Mouse (Mus musculus) spleen, adult 18-20 months (tissue): ENCODE data around the gene Dnhd1.
A peak's percentile ranks its signal among the peaks of the same experiment; 100 is the strongest.
"Not testable (repeated sequence)": the region's sequence is repeated elsewhere in the genome, so short reads cannot be mapped to it uniquely, and the experiment has no call there.

ENCODE experiments used
- DNase-seq, 2 experiments: peaks; one replicate each; pipeline ENCODE4 v3.0.0; 2022; ENCODE audit warnings: mixed read lengths in 2 of 2

Gene Dnhd1

DNA sequence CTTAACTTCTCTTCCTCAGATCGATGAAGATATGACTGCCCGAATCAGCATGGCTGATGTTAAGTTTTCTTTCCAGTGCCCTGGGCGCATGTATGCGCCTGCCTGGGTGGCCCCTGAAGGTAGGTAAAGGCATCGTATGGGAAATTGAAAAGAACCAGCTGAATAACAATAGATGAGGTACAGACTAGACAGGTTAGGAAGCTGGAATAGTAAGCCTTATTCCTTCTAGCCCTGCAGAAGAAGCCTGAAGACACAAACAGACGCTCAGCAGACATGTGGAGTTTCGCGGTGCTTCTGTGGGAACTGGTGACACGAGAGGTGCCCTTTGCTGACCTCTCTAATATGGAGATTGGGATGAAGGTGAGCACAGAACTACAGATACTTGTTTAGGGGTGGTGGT is 91.4 kb downstream of the Dnhd1 start:
- no peak for DNase-seq

DNA sequence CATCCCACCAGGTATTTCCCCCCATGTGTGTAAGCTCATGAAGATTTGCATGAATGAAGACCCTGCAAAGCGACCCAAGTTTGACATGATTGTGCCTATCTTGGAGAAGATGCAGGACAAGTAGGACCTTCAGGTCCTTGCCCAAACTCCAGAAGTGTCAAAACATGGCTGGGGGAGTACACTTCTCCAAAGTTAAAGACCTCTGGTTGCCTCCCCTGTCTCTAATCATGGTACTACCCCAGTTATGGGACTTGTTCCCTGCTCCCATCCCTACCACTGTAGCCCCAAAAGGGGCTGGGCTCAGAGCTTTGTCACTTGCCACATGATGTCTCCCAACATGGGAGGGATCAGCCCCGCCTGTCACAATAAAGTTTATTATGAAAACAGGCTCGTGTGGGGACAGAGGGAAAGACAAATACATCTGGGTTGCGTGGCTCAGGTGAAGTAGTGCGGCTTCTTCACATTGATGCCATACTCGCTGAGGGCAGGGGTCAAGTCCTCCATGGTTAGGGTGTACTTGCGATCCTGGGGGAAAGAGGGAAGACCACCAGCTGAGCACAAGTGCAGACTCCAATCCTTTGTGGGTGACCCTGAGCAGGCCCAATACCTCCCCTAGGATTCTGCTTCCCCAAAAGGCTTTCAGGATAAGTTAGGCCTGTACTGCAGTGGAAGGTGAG is 92.0 kb downstream of the Dnhd1 start:
- not testable (repeated sequence) for DNase-seq

DNA sequence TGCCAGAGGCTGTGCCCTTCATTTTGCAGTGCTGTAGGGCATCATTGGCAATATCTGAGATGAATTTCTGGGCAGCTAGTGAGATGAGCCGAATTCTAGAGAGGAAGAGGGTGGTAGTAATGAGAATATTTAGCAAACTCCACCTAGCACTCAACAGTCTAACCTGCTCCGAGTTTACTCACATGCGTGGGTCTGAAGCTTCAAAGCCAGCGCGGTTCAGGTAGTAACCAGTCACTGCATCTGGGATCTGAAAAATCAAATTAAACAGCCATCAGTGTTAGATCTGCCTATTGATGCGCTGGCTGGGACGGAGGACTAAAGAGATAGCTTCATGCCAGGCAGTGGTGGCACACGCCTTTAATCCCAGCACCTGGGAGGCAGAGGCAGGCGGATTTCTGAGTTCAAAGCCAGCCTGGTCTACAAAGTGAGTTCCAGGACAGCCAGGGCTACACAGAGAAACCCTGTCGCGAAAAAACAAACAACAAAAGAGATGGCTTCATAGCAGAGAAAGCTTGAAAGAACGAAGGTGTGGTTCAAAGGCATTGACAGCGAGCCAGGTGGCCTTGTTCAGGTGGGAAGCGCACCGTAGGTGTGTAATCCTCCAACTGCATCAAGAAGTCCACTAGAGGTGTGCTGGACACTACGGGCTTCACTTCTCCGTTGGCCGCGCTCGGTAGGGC is 92.8 kb downstream of the Dnhd1 start:
- DNase-seq = not testable (repeated sequence)

DNA sequence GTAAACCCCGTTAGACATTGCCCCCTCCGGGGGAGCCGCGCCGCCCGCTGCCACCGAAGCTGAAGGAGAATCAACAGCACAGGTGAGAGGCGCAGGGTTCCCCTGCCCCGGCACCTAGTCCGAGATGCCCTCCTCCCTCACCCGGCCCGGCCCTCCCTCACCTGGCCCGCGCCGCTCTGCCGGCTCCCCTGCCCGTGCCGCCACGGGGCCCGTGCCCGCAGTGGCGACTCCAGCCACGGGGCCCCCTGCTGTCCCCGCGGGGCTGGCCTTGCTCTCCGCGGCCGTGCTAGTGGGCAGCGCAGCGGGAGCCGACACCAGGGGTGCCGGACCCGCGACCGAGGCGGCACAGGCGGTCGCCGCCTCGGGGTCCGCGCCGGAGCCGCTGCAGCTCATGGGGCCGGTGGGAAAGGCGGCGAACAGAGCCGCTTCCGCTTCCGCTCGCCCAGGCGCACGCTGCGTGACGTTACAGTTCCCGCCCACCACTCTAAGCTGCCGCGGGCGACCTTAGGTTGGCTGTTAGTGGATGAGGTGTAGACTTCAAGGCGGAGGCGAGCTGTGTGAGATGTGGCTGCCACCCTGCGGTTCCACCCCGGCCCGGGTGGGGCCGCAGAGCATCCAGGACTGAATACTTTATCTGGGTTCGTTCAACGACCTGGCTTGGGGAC is 93.4 kb downstream of the Dnhd1 start, which contains the start of gene Taf10:
TSS of gene Taf10 (minus strand) at position 436 of the 665 bp plus-strand sequence.
- DNase-seq = peak; percentile 82 to 87

DNA sequence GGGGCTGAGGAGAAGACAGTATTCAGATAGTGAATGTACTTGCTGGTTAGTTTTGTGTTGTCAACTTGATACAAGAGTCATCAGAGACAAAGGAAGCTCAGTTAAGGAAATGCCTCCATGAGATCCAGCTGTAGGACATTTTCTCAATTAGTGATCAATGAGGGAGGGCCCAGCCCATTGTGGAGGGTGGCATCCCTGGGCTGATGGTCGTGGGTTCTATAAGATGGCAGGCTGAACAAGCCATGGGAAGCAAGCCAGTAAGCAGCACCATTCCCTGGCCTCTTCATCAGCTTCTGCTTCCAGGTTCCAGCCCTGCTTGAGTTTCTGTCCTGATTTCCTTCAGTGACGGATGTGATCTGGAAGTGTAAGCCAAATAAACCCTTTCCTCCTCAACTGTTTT is 97.1 kb downstream of the Dnhd1 start:
- no peak for DNase-seq

DNA sequence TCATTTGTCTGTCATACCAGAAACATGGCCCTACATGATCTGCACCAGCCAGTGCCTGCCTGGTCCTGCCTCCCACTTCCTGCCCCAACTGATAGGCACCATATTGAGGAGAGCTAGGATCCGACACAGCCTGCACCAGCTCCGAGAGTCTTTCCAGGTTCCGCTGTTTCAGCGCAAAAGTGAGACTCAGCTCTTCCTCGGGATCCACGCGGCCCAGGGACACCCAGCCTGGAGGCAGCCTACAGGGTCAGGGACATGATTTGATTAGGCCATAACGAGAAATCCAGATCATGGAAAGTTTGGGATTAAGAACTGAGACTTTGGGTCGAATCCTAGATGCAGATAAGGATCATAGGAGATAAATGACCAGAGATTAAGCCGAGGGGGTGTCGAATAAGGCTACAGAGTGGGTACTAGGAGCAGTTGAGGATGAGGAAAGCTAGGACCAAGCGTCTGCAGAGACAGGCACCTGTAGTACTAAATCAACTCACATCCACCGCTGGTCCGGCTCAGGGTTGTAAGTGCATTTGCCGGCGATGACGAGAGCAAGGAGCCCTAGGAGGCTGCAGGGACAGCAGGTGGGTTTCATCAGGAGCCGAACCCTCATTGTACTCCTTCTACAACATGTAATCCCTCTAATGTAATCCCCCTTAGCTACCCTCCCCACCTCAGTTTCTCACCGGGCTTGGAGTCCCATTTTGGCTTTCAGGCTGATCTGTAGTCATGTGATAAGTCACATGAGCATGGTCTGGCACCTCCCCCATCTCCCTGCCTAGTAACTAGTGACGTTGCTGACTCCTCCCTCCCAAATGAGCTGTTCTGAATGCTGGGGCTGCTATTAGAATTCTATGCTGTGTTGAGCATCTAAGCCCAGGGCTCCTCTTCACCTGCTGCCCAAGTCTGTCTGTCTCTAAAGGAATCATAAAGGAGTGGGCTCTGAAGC is 101.1 kb downstream of the Dnhd1 start, which contains the start of gene Tpp1:
TSS of gene Tpp1 (minus strand) at position 745 of the 943 bp plus-strand sequence.
- DNase-seq = peak; percentile 79 to 83

DNA sequence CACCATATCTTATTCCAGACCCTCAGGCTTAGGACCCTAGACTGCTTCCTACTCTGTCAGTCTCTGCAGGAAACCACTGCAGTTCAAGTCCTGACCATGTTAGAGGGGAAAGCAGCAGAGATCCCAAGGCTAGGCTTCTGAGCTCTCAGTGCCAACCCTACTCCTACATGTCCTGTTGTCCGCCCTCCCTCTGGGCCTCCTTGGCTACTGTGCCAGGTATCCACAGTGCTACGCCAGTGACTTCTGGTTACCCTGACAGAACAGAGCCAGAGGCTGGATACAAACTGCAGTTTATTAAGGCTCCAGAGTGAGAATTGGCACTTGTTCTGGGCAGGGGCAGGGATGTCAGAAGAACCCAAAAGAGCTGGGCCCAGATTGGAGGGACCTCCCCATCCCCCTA is 102.1 kb downstream of the Dnhd1 start:
- no peak for DNase-seq

DNA sequence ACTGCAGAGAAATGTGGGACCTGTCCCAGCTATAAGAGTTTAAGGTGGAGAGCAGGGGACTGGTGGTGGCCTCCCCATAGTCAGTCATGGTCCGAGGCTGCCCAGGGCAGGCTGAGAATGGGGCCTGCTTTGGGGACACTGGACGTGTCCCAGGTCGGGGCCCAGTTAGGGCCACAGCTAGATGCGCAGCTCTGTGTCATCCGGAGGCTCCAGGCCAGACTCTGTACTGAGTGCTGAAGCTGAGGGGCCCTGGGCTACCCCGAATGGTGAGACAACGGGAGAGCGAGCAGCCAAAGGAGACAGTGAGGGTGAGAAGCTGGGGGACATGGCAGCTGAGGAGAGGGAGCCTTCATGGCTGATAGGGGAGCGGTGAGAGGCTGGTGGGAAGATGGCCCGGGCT is 102.7 kb downstream of the Dnhd1 start:
- no peak for DNase-seq

DNA sequence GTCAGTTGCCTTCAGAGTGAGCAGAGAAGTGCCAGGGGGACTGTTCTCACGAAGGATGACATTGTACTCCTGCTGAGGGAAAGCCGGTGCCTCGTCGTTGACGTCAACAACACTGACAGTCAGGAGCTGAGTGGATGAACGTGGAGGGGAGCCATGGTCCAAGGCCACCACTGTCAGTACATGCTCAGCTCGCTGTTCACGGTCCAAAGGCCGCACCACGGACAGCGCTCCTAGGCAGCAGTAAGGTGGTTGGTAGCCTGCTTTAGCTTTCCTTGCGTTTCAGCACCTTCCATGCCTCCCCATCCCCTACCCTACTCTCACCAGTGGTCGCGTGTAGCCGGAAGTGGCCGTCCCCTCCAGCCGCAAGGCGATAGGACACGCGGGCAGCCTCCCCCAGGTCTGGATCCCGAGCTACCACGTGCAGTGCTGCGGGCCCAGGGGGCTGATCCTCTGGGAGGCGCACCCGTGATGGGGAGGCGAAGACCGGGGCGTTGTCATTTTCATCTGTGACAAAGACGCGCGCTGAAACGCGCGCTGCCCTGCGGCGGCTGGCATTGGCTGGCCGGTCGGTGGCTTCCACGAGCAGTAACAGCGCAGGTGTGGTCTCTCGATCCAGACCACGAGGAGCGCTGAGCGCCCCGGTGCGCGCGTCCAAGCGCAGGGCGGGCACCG is 111.3 kb downstream of the Dnhd1 start:
- DNase-seq = no peak

DNA sequence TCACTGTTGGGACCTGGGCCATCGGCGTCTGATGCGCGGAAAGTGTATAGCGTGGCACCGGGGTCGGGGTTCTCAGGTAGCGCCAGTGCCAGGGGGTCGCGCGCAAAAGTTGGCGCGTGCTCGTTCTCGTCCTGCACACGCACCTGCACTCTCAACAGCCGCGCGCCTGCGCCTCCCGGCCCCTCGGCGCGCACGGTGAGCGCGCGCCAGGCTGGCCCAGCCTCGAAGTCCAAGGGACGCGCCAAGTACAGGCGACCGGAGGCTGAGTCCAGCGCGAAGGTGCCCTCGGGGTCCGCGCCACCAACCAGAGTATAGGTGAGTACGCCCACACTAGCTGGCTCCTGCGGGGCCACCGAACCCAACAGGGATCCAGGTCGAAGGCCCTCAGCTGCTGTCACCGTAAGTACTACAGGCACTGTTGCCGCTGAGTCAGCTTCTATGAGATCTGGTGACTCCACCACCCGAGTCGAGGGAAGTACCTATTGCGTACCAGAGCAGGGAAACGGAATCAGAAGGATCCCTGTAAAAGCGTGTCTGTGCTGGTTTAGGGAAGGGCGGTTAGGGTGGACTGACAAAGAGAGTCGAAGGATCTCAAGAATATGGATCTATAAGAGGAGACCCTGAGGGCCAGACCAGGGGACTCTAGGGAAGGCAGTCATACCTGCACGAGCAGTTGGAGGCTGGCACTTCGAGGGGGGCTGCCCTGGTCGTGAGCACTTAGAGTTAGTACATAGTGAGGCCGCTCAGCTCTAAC is 112.1 kb downstream of the Dnhd1 start:
- DNase-seq = no peak

DNA sequence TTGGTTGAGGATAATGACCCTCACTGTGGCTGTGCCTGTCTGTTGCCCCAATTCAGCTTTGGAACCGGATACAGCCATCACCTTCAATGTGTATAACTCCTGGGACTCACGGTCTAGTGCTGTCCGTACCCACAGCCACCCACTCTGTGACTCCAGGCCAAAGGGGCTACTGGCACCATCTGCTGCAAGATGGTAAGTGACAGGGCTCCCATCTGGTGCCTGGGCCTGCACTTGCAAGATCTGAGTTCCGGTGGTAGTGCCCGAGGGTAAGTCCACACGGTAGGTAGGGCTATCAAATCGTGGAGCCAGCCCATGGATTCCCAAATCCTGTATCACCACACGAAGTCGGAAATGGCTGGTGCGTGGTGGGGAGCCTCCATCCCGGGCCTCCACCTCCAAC is 113.7 kb downstream of the Dnhd1 start:
- no peak for DNase-seq

DNA sequence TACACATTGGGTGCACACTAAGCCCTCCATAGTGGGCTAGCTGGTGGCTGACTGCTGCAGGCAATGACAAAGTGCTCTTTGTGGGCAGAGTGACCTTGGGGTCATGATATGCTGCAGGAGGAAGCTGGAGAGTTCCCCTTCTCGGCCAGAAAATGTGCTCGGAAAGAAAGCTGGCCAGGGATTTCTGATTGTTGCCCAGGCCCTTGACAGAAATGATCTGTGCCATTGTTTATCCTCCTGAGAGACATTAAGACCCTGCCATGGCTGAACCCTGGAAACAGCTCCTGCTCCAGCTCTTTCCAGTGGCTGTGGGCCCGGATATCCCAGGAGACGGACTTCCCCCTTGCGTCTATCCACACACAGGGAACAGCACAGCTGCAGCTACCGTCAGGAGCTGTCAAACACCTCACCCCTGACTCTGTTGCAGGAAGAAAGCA is 117.1 kb downstream of the Dnhd1 start:
- no peak for DNase-seq

DNA sequence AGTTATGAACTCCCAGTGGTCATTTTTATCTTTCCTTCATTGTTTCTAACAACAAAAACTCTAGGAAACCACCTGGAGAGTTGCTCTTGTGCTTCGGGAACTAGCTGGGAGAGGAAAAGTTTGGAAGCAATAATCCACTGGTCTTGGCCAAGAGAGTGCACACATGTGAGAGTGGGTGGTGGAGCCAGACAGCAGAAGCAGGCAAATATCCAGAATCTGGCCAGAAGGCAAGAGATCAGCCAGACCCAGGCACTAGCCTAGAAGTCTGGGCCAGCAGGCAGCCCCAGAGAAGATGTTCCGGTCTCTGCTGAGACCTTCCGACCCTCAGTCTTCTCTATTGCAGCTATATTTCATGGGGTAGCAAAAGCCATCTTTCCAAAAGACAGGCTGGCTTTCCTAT is 119.3 kb downstream of the Dnhd1 start:
- no peak for DNase-seq
